Mouse (Mus musculus) hindbrain, embryonic 11.5 days (tissue): ENCODE data around the gene Usp49. TPM values are rescaled to one million over a fixed set of nuclear protein-coding genes. Genes with fewer than 3 reads are reported as not detected.

Experiments
- ATAC-seq: fragments of 200-750 bp; cut with Nextera tagmentation; 2 replicates; pipeline ENCODE4 v1.8.0; 2017; ENCODE audit warnings: mild to moderate bottlenecking, moderate TSS enrichment, moderate library complexity; ENCODE audit not compliant: low FRiP score
- DNase-seq: peaks from one replicate; pipeline ENCODE4 v3.0.0-alpha.2; 2015; ENCODE audit warnings: low spot score
- H3K27ac ChIP-seq: fragments of 300-500 bp; sonication (generic); 2 replicates; pipeline ENCODE4 v1.5.1; 2014; ENCODE audit warnings: mild to moderate bottlenecking, low read depth, low read length
- H3K27me3 ChIP-seq: fragments of 300-500 bp; sonication (generic); 2 replicates; pipeline ENCODE4 v1.6.1; 2014; ENCODE audit warnings: mild to moderate bottlenecking, low read length, moderate library complexity, mixed read lengths; ENCODE audit not compliant: control insufficient read depth, insufficient read depth
- H3K36me3 ChIP-seq: fragments of 300-500 bp; sonication (generic); 2 replicates; pipeline ENCODE4 v1.6.1; 2014; ENCODE audit warnings: mild to moderate bottlenecking, low read length, moderate library complexity, mixed read lengths; ENCODE audit not compliant: control insufficient read depth, insufficient read depth
- H3K4me1 ChIP-seq: fragments of 300-500 bp; sonication (generic); replicated peaks from 2 replicates; pipeline ENCODE4 v1.6.1; 2014; ENCODE audit warnings: low read length, mixed read lengths; ENCODE audit not compliant: control insufficient read depth, insufficient read depth
- H3K4me2 ChIP-seq: fragments of 300-500 bp; sonication (generic); replicated peaks from 2 replicates; pipeline ENCODE4 v1.6.1; 2014; ENCODE audit warnings: mild to moderate bottlenecking, low read depth, low read length
- H3K4me3 ChIP-seq: fragments of 300-500 bp; sonication (generic); 2 replicates; pipeline ENCODE4 v1.5.1; 2014; ENCODE audit warnings: low read depth, low read length
- H3K9ac ChIP-seq: fragments of 300-500 bp; sonication (generic); 2 replicates; pipeline ENCODE4 v1.6.1; 2014; ENCODE audit warnings: low read depth, low read length
- H3K9me3 ChIP-seq: fragments of 300-500 bp; sonication (generic); 2 replicates; pipeline ENCODE4 v1.6.1; 2016; ENCODE audit warnings: low read length; ENCODE audit not compliant: control insufficient read depth
- WGBS: fragments of 180-500 bp; shearing (Covaris S2); extraction: QIAGEN DNeasy Blood & Tissue Kit; methylation state at CpG from one replicate; pipeline ENCODE4 v1.1.7; 2014; 5-methylcytosine and 5-hydroxymethylcytosine counted together
- polyA plus RNA-seq: library from polyadenylated mRNA; unstranded; fragments of >200 nt; fragmentation: Nextera tagmentation; extraction: Ambion mirVana; gene quantifications from 2 replicates; pipeline ENCODE4 v1.2.1, GENCODE M21; 2014

Gene Usp49
- polyA plus RNA-seq, 1 experiment from 2014 or later, result 9.1 TPM

DNA sequence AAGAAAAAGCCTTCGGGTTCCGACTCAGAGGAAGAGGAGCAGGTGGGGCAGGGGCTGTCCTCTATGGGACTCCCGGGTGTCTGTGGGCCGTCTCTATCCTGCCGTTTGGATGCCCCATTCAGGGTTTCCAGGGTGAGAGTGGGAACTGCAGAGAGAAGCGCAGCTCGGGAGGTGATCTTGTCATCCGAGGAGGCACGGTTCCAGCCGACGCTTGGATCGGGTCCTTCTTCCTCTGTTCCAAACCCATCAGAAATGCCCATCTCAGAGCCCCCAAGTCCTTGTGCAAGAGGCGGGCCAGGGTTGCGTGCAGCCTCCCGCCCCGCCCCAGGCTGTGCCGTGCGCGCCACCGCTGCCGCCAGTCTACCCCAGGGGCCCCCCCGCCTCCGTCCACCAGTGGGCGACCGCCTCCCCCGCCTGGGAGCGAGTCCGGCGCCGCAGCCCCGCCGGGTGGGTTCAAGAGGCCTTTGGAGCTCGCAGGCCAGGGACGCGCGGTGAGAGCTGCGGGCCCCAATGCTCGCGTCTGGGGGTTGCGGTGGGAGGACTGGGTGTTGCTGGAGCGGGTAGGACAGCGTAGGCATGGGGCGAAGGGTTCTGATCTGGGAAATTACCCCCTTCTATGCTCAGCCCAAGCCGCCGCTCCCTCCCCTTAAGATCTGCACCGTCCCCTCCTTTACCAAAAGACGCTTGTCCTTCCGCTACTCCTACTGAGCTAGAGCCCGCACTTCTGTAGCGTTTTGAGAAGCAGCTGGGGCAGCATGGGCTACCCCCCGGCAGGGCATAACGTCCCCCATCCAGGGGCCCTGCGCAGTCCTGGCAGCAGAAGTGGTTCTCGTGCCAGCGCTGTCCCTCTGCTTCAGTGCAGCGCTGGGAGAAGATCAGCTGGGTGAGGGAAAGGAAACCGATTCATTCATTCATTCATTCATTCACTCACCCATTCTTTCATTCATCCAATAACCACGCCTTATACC lies 58.4 kb downstream of the Usp49 start, which contains the start of gene Frs3:
Gene Frs3, plus strand, starts transcription at position 423 of the 968 bp plus-strand sequence.
- Histone ChIP-seq H3K4me1 (peaks cover 9% of the 10 kb centered on the region), H3K4me3 (peak within 1 kb of the TSS; percentile 83), H3K27me3 (no peaks in the 10 kb centered on the region), H3K27ac (peak within 1 kb of the TSS; percentile 81), H3K9ac (peak within 1 kb of the TSS; percentile 86), H3K4me2 (peak within 1 kb of the TSS; percentile 93), H3K9me3 (no peaks in the 10 kb centered on the region), H3K36me3 (0 out of 2 replicates have a peak, but pooled peaks cover 3% of the 10 kb centered on the region)
- ATAC-seq (peak; percentile 66), DNase-seq (peak; percentile 78)
- WGBS, result 2% methylated on average over 56 of the region's 58 CpGs

DNA sequence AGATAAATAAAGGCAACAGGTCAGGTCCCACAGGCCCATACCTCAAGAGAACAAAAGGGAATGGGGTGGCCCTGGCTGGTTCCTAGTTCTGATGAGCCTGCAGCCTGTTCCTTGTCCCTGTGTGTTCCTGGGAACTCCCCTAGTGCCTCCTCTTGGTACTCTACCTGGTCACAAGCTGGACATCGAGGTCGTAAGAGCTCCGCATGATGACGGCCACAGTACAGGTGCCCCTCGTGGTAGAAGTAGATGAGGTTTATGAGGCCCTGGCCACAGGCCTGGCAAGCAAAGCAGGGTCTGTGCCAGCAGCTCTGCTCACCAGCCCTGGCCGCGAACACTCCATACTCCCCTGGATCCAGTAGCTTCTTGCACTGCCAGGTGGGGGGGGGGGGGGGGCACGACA lies 59.4 kb downstream of the Usp49 start:
- Histone ChIP-seq H3K4me1 (peaks cover 9% of the 10 kb centered on the region), H3K27ac (no peak overlapping the region), H3K36me3 (no peaks in the 10 kb centered on the region), H3K27me3 (no peaks in the 10 kb centered on the region), H3K9ac (no peak overlapping the region), H3K4me3 (no peak overlapping the region), H3K9me3 (no peaks in the 10 kb centered on the region), H3K4me2 (no peak overlapping the region; the same call in 1 of the 2 replicates)
- no peak for DNase-seq
- ATAC-seq, result no peak
- WGBS, result 78% methylated on average over 7 of the region's 8 CpGs

DNA sequence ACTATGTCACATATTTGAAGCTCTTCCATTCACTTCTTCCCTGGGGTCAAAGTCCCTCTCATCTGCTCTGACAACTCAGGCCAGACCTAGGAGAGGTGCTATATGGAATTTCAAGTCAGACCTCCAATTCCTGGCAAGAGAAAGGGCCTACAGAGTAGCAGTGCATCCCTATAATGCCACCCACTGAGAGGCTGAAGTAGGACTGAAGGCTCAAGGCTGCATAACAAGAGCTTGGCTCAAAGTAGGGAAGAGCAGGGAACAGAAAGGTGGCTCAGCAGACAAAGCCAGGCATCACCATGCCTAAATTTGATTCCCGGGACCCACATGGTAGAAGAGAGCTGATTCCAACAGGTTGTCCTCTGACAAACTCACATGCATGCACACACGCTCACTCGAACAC lies 61.2 kb downstream of the Usp49 start:
- H3K9ac ChIP-seq, result no peak overlapping the region
- DNase-seq (no peak), ATAC-seq (no peak)
- no peaks in the 10 kb centered on the region for H3K9me3 ChIP-seq
- peaks cover 9% of the 10 kb centered on the region for H3K4me1 ChIP-seq
- H3K27ac ChIP-seq, result no peak overlapping the region
- no peak overlapping the region for H3K4me3 ChIP-seq
- H3K4me2 ChIP-seq, result 0 out of 2 replicates have a peak overlapping the region, but pooled peaks have one; percentile 5
- no peaks in the 10 kb centered on the region for H3K36me3 ChIP-seq
- WGBS, result 88% methylated on average over 3 of the region's 3 CpGs
- no peaks in the 10 kb centered on the region for H3K27me3 ChIP-seq

DNA sequence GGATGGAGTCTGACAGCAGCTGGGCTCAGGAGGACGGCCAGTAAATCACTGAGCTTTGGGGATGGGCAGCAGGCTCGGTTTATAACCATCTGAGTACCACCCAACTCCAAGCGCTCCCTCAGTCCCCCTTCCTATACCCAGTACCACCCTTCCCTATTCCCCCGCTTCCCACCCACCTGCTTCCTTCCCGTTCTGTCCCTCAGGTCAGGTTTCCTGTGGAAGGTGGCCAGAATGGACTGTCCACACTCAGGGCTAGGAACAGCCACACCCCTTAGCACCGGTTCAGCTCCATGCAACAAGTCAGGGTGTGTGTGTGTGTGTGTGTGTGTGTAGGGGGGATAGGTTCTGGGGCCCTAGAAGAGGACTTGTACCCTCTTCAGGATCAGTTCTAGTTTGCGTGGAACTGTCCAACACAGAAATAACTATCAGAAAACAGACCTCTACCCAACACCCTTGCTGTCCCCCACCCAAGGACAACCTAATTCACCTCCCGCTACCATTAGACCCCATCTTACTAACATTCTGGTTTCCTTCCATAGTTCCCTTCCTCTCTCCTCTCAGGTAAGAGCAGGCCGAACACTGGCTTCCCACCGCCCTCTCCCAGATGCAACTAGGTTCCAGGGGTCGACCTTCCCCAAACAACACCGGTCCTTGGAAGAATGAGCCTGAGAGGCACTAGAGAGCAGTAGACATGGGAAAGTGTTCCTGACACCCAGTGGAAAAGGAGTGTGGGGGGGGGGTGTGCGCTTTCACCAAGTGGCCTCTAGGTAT lies 63.4 kb downstream of the Usp49 start:
- 38% methylated on average over 13 of the region's 13 CpGs for WGBS

DNA sequence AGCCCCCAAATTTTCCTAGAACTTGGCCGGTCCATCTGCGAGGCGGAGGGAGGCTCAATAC lies 63.8 kb downstream of the Usp49 start, which contains the start of gene Gm21981:
Gene Gm21981, minus strand, starts transcription at position 14 of the 61 bp plus-strand sequence.
- ATAC-seq, result no peak
- Histone ChIP-seq H3K27me3 (no peaks in the 10 kb centered on the region), H3K4me1 (peaks cover 2% of the 10 kb centered on the region)

More for the DNA sequence above, 63.4 kb downstream of the Usp49 start:
- peak overlapping the region; percentile 62 for H3K4me3 ChIP-seq
- H3K9me3 ChIP-seq, result no peaks in the 10 kb centered on the region
- H3K27ac ChIP-seq, result peak overlapping the region; percentile 42; the same call in 1 of the 2 replicates
- peaks cover 3% of the 10 kb centered on the region for H3K4me1 ChIP-seq
- H3K4me2 ChIP-seq, result peak overlapping the region; percentile 76
- H3K36me3 ChIP-seq, result no peaks in the 10 kb centered on the region
- peak overlapping the region; percentile 77 for H3K9ac ChIP-seq
- ATAC-seq (no peak), DNase-seq (no peak)
- no peaks in the 10 kb centered on the region for H3K27me3 ChIP-seq

DNA sequence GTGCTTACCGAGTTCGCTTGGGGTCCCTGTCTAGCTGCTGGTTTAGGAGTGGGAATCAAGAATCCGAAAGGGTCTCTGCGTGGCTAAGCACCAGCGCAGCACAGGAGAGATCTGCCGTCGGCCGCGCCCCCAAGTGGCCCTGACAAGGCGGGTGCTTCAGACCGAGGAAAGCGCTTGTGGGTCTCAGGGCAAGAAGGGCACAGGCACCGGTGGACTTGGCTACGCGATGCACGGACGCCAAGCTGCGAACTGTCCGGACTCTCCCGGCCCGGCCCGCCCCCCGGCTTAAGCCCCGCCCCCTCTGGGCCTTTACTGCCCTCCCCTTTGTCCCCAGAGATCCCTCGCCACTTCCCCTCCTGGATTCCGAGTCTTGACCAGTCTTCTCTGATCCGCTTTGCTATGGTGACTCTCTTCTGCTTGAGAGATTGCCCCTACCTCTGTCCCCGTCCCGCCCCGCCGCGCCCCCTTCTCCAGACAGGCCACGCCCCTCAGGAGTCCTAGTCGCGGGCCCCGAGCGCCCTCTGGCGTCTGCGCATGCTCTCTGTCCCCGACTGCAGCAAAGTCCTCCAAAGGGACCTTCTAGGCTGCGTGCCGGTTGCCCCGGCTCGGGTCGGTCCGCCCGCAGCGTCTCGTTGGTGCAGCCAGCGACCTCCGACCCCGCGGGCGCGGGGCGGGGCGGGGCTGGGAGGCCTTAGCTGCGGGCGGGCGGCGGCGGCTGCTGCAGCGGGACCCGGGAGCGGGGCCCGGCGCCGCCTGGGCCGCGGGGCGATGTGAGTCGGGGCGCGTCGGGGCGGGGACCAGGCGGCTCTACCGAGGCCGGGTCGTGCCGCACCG lies 64.2 kb downstream of the Usp49 start, which contains the start of gene Prickle4:
Gene Prickle4, minus strand, starts transcription at position 234 of the 834 bp plus-strand sequence.
- ATAC-seq (peak; percentile 96), DNase-seq (peak; percentile 98)
- peak within 1 kb of the TSS; percentile 62 for H3K4me3 ChIP-seq
- H3K36me3 ChIP-seq, result no peaks in the 10 kb centered on the region
- peak within 1 kb of the TSS; percentile 77 for H3K9ac ChIP-seq
- peak within 1 kb of the TSS; percentile 76 for H3K4me2 ChIP-seq
- H3K27me3 ChIP-seq, result no peaks in the 10 kb centered on the region
- under 1% methylated on average over 74 of the region's 82 CpGs for WGBS
- peak within 1 kb of the TSS; percentile 42 for H3K27ac ChIP-seq
- H3K4me1 ChIP-seq, result no peaks in the 10 kb centered on the region; the same call in 1 of the 2 replicates
- H3K9me3 ChIP-seq, result no peaks in the 10 kb centered on the region

More for the DNA sequence above, 63.8 kb downstream of the Usp49 start, which contains the start of gene Gm21981:
- peak within 1 kb of the TSS; percentile 77 for H3K9ac ChIP-seq
- no peak for DNase-seq
- peak within 1 kb of the TSS; percentile 42 for H3K27ac ChIP-seq
- peak within 1 kb of the TSS; percentile 62 for H3K4me3 ChIP-seq
- no peaks in the 10 kb centered on the region for H3K36me3 ChIP-seq
- WGBS, result 0% methylated on average over 3 of the region's 3 CpGs
- H3K4me2 ChIP-seq, result peak within 1 kb of the TSS; percentile 76
- H3K9me3 ChIP-seq, result no peaks in the 10 kb centered on the region

DNA sequence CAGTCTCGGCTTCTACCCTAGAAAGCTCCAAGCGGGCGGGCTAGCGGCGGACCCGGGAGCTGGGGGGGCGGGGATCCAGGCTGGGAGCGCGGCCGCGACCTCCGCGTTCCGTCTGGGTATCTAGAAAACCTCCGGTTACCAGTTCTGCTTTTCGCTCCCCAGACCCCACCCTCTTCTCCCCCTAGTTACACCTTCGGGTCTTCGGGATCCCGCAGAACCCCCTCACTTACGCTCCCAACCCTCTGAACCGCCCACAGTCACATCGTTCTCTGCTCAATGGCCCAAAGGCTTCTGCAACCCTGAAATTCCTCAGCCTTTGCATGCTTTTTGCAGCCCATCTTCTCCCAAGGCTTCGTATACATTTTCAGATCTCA lies 64.8 kb downstream of the Usp49 start:
- under 1% methylated on average over 23 of the region's 23 CpGs for WGBS
- Histone ChIP-seq H3K4me2 (peak overlapping the region; percentile 76), H3K4me1 (no peaks in the 10 kb centered on the region; the same call in 1 of the 2 replicates), H3K36me3 (no peaks in the 10 kb centered on the region), H3K9me3 (no peaks in the 10 kb centered on the region), H3K9ac (peak overlapping the region; percentile 77), H3K4me3 (peak overlapping the region; percentile 62), H3K27ac (peak overlapping the region; percentile 42), H3K27me3 (no peaks in the 10 kb centered on the region)
- peak; percentile 28; the same call in 1 of the 2 replicates for ATAC-seq
- no peak for DNase-seq

DNA sequence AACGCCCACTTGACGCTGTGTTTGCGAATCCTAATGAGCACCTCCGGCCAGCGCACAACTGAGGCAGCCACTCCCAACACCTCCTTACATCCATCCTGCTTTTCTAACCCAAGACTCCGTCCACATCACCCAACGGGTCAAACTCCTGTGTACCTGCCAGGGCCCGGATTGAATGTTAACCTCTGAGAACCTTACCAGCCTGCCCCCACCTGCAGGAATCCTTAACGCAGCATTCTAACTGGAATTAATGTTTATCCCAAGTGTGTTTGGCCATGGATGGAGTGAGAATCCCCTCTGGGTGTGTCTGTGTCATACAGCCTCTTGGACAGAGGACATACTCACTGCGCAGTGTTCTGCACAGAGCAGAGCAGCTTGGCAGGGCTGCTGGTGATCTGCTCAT lies 67.7 kb downstream of the Usp49 start:
- no peaks in the 10 kb centered on the region; the same call in 1 of the 2 replicates for H3K4me1 ChIP-seq
- H3K27ac ChIP-seq, result no peak overlapping the region
- no peak overlapping the region for H3K9ac ChIP-seq
- 88% methylated on average over 10 of the region's 10 CpGs for WGBS
- H3K4me2 ChIP-seq, result no peak overlapping the region
- peaks cover 2% of the 10 kb centered on the region; the same call in 1 of the 2 replicates for H3K27me3 ChIP-seq
- no peaks in the 10 kb centered on the region for H3K9me3 ChIP-seq
- H3K36me3 ChIP-seq, result 0 out of 2 replicates have a peak, but pooled peaks cover 2% of the 10 kb centered on the region
- no peak overlapping the region for H3K4me3 ChIP-seq
- ATAC-seq, result no peak
- DNase-seq, result no peak
